Mouse (Mus musculus) monocyte, adult 5-6 weeks (primary cell): ENCODE data around the gene Tnfrsf8. TPM values are rescaled to one million over a fixed set of nuclear protein-coding genes. Genes with fewer than 3 reads are reported as not detected.

Source experiments
- ATAC-seq: fragments of 153-309, 156-312 bp; replicated peaks from 2 replicates; pipeline ENCODE4 v1.8.0; 2017; ENCODE audit warnings: mild to moderate bottlenecking; ENCODE audit not compliant: low TSS enrichment, insufficient number of reproducible peaks, severe bottlenecking, poor library complexity, low FRiP score
- total RNA-seq: library from RNA; stranded (forward); fragments of 200-1000, 200-491, 200-594 nt; gene quantifications from 3 replicates; pipeline ENCODE4 v1.2.3, GENCODE M21; 2017

Tnfrsf8 gene
- total RNA-seq, 1 experiment from 2014 or later = 9.7 TPM

- ATAC-seq = peak; percentile 48
Observed at GRCm38 (mm10) chr4:145276368-145277249, 38.4 kb downstream of the Tnfrsf8 start.

GRCm38 (mm10) chr4:145274887-145275286, 40.1 kb downstream of the Tnfrsf8 start:
- no peak for ATAC-seq

- ATAC-seq = no peak
Observed at GRCm38 (mm10) chr4:145273923-145274322, 41.0 kb downstream of the Tnfrsf8 start.

GRCm38 (mm10) chr4:145272763-145273162, 42.2 kb downstream of the Tnfrsf8 start:
- ATAC-seq = no peak

- no peak for ATAC-seq
Observed at GRCm38 (mm10) chr4:145271634-145272033, 43.3 kb downstream of the Tnfrsf8 start.

- ATAC-seq = peak; percentile 83
Observed at GRCm38 (mm10) chr4:145270136-145270535, 44.8 kb downstream of the Tnfrsf8 start.

GRCm38 (mm10) chr4:145267631-145268110, 47.3 kb downstream of the Tnfrsf8 start:
- ATAC-seq = peak; percentile 2

- no peak for ATAC-seq
Observed at GRCm38 (mm10) chr4:145266505-145266904, 48.5 kb downstream of the Tnfrsf8 start.

- ATAC-seq = no peak
Observed at GRCm38 (mm10) chr4:145264761-145265160, 50.2 kb downstream of the Tnfrsf8 start.

- no peak for ATAC-seq
Observed at GRCm38 (mm10) chr4:145263583-145263982, 51.4 kb downstream of the Tnfrsf8 start.

- no peak for ATAC-seq
Observed at GRCm38 (mm10) chr4:145260802-145261201, 54.2 kb downstream of the Tnfrsf8 start.

GRCm38 (mm10) chr4:145257751-145258434, 57.1 kb downstream of the Tnfrsf8 start:
- peak; percentile 69 for ATAC-seq

GRCm38 (mm10) chr4:145256144-145256543, 58.8 kb downstream of the Tnfrsf8 start:
- no peak for ATAC-seq

- peak; percentile 76 for ATAC-seq
Observed at GRCm38 (mm10) chr4:145254418-145254817, 60.5 kb downstream of the Tnfrsf8 start.

- ATAC-seq = peak; percentile 36; the same call in 1 of the 2 replicates
Observed at GRCm38 (mm10) chr4:145252611-145253010, 62.4 kb downstream of the Tnfrsf8 start.

GRCm38 (mm10) chr4:145251546-145251945, 63.4 kb downstream of the Tnfrsf8 start:
- no peak for ATAC-seq

GRCm38 (mm10) chr4:145250002-145250401, 65.0 kb downstream of the Tnfrsf8 start:
- no peak for ATAC-seq

GRCm38 (mm10) chr4:145247556-145247955, 67.4 kb downstream of the Tnfrsf8 start:
- ATAC-seq = no peak

GRCm38 (mm10) chr4:145246173-145247011, 68.6 kb downstream of the Tnfrsf8 start, which contains the start of gene Tnfrsf1b:
TSS of gene Tnfrsf1b (minus strand) at chr4:145246870.
- peak; percentile 44 for ATAC-seq
